Mouse (Mus musculus): ENCODE measurements around the gene Ctdsp2.
A peak's percentile ranks its signal among the peaks of the same experiment; 100 is the strongest.

Ctdsp2 gene

GRCm38 (mm10) chr10:126978277-126978994 is at the start of gene Ctdsp2:
Gene Ctdsp2, plus strand, starts transcription at chr10:126978717.
- DNase-seq (ENCODE audit: extremely low read depth, low read depth): peak; percentile 93

- DNase-seq (ENCODE audit: extremely low read depth, low read depth): no peak
Measured at GRCm38 (mm10) chr10:126928819-126929206, 49.7 kb upstream of the Ctdsp2 start.

DNA sequence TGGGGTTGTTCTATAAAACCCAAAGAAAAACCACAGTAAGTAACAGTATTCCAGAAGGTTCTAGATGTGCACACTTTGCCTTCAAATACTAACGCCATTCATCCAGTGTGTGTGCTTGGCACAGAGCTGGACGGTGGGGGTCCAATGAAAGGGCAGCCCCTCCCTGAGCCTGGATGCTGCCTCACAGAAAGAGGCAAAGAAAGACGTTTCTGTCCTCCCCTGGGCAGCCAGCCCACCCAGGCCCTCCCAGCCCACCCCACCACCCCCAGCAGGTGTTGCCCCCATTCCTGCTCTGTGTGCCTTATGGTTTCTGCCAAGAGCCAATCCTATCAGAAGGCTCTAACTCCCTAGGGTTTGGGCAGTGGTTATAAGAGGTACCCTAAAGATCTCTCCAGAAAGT is 49.0 kb upstream of the Ctdsp2 start:
- DNase-seq (ENCODE audit: extremely low read depth, low read depth): no peak

GRCm38 (mm10) chr10:126930270-126931121 is 48.0 kb upstream of the Ctdsp2 start:
- no peak for DNase-seq (ENCODE audit: extremely low read depth, low read depth)

GRCm38 (mm10) chr10:126931123-126931759 is 47.3 kb upstream of the Ctdsp2 start:
- DNase-seq (ENCODE audit: extremely low read depth, low read depth): no peak

GRCm38 (mm10) chr10:126931760-126932139 is 46.8 kb upstream of the Ctdsp2 start:
- no peak for DNase-seq (ENCODE audit: extremely low read depth, low read depth)

- DNase-seq (ENCODE audit: extremely low read depth, low read depth): no peak
Measured at GRCm38 (mm10) chr10:126934561-126934960, 44.0 kb upstream of the Ctdsp2 start.

GRCm38 (mm10) chr10:126935121-126935520 is 43.4 kb upstream of the Ctdsp2 start:
- no peak for DNase-seq (ENCODE audit: extremely low read depth, low read depth)

DNA sequence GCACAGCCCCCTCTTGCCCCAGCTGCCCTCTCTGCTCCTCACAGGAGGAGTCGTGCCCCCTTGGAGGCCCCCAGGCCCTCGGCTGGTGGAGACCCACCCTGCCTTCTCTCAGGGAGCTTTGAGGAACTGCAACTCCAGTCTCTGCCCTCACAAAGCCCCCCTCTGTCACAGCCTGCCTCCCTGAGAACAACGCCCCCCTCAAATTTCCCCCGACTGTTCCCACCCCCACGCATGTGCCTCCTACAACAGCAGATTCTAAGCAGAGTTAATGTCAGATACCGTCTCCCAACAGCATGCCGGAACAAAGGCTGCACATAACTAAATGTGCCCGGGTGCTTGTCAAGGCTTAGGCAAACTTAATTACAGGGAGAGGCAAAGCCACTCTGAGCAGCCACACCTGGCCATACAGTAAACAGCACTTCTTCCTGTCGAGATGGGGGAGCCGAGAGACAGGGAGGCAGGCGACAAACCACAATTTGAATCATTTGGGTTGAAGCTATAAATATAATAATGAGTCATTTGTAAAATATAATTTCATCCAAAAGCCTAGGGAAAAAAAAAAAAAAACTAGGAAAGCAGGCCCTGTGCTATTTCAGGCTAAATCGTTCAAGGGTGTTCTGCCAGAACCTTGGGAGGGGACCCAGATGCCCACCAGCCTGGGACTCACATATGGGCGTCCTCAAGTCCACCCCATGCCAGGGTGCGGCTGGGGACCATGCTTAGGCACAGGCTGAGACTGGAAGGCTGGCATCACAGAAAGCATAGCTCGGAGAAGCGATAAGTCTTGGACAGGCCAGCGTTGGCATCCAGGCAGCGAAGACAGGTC is 42.7 kb upstream of the Ctdsp2 start:
- no peak for DNase-seq (ENCODE audit: extremely low read depth, low read depth)

DNA sequence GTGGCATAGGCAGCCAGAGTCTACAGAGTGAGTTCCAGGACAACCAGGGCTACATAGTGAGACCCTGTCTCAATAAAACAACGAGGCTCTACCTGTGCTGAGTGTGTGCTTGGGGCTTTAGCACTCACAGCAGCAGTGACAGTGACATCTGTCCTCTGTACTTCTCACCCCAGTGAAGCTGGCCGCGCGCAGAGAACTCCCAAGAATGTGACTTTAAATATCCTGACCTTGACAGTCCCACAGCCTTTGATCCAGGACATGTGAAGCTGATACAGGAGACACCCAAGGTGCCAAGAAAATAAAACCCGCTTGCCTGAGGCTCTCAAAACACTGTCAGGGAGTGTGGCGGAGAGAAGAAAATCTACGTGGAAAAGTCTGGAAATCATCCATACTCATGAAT is 37.6 kb upstream of the Ctdsp2 start:
- DNase-seq (ENCODE audit: extremely low read depth, low read depth): no peak

DNA sequence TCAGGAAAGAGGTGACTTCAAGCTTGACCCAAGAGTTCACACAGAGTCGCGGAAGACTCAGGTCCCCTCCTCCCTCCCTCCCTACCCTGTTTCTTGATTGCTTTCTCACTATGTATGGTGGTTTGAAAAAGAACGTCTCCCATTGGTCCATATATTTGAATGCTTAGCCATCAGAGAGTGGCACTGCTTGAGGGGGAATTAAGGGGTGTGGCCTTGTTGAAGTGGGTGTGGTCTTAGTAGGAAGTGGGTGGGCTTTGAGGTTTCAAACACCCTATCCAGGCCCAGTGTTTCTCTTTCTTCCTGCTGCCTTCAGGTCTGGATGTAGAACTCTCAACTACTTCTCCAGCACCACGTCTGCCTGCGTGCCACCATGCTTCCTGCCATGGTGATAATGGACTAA is 33.0 kb upstream of the Ctdsp2 start:
- DNase-seq (ENCODE audit: extremely low read depth, low read depth): no peak

- no peak for DNase-seq (ENCODE audit: extremely low read depth, low read depth)
Measured at GRCm38 (mm10) chr10:126949824-126950223, 28.7 kb upstream of the Ctdsp2 start.

DNA sequence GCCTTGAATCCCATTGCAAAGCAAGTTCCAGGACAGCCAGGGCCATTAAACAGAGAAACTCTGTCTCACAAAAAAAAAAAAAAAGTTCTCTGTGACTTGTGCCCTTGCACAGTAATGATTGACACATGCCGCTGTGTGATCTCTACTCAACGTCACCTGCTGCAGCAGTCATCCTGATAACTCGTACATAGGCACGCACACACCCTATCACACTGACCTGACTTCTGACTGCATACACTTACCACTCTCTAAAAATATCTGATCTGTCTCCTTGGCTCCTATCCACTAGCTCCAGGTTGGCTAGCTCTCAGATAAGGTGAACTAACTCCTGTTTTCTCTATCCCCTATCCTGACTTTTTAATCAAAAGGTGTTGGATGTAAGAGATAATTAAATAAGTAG is 27.9 kb upstream of the Ctdsp2 start:
- no peak for DNase-seq (ENCODE audit: extremely low read depth, low read depth)

DNA sequence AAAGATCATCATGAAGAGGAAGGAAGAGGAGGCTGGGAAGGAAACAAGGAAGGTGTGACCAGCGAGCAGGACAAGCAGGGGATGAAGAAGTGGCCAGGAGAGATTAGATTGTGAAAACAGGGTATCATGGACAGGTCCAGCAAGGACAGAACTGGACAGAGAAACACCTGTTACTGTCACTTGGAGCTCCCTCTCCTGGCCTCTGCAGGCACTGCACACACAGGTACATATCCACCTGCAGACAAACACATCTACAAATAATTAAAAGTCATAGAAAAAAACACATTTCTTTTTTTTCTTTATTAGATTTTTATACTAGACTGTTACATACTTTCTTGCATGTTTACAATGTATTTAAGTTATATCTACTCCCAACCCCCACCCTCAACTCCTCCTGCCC is 26.1 kb upstream of the Ctdsp2 start:
- DNase-seq (ENCODE audit: extremely low read depth, low read depth): no peak

DNA sequence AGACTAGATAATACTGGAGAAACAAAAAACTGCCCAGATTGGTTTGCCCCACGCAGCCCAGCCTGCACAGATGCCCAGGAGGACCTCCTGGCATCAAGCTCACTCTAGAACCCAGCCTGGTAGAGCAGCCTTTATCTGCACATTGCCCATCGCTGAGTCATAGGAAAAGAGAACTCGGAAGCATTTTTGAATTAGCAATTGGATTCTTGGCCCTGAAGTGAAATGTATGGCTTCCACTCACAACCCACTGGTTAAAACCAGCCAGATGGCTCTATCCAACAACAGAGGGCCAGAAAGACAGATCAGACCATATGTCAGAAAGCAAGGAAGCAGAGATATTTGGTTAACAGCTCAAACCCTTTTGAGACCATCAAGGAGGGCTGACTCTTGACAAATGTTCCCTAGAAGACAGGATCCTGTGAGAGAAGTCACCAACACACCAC is 25.5 kb upstream of the Ctdsp2 start:
- DNase-seq (ENCODE audit: extremely low read depth, low read depth): no peak

GRCm38 (mm10) chr10:126956692-126957358 is 21.7 kb upstream of the Ctdsp2 start:
- no peak for DNase-seq (ENCODE audit: extremely low read depth, low read depth)

- DNase-seq (ENCODE audit: extremely low read depth, low read depth): no peak
Measured at GRCm38 (mm10) chr10:126957359-126958107, 21.0 kb upstream of the Ctdsp2 start.

DNA sequence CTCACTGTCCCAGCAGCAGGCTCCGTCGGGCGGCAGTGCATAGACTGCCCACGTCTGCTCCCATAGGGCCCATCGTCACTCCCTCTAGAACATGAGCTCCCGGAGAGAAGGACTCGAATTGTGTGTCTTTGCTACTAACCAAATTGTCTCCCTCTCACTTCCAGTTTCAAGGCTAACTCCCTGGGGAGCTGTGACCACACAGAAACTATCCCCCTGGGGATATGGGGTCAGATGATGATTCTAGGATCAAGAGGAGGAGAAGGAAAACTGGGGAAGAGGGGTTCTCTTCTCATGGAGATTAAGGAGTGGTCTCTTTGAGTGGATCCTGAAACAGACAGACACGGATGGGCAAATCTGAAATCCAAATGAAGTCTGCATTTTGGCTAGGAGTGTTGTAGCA is 18.0 kb upstream of the Ctdsp2 start:
- no peak for DNase-seq (ENCODE audit: extremely low read depth, low read depth)

- no peak for DNase-seq (ENCODE audit: extremely low read depth, low read depth)
Measured at GRCm38 (mm10) chr10:126961757-126962156, 16.8 kb upstream of the Ctdsp2 start.
